Mouse (Mus musculus) monocyte, adult 59 days (primary cell): Measurements from ENCODE around the gene Vmn1r195. TPM values are rescaled to one million over a fixed set of nuclear protein-coding genes. Genes with fewer than 3 reads are reported as not detected.

Source experiments
- total RNA-seq, 2 experiments: library from RNA; stranded (reverse); gene quantifications; one replicate each; pipeline ENCODE4 v1.2.4; 2023

Gene Vmn1r195
- not detected for total RNA-seq

GRCm38 (mm10) chr13:22270222-22270621, at the start of gene Vmn1r195:
TSS of gene Vmn1r195 (plus strand) at chr13:22270522.

DNA sequence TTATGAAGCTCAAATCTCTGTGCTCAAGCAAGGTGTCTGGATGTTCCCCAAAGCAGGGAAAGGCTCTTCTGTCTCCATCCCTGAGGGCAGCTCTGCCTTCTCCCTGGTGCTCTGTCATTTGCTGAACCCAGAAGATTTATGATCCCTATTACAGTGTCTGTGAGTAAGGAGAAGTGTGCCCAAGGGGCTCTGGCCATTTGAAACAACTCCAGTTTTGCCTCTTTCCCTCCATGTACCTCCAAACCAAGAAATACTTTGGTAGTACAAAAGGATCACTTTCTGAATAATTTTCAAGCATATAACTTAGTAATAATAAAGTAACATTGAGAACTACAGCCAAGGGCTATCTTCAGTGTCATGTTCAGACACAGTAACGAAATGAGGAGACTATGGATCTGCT, 47.3 kb upstream of the Vmn1r195 start, which contains the start of gene Vmn1r193:
Gene Vmn1r193, minus strand, starts transcription at position 101 of the 400 bp plus-strand sequence.

GRCm38 (mm10) chr13:22243915-22244314, 26.4 kb upstream of the Vmn1r195 start, which contains the start of gene Vmn1r194:
TSS of gene Vmn1r194 (plus strand) at chr13:22244215.

GRCm38 (mm10) chr13:22289620-22290019, 19.3 kb downstream of the Vmn1r195 start, which contains the start of gene Vmn1r196:
TSS of gene Vmn1r196 (plus strand) at chr13:22289920.

GRCm38 (mm10) chr13:22324289-22324688, 54.0 kb downstream of the Vmn1r195 start, which contains the start of gene Vmn1r197:
TSS of gene Vmn1r197 (plus strand) at chr13:22324589.

Other genes with a start within 250 kb of the Vmn1r195 start
- gene Hist1h2ah, start 235.0 kb upstream of the Vmn1r195 start, total RNA-seq = 10 to 100 TPM in 1 of 2 experiments, 1 to 10 TPM in 1; 6.2 to 21.1 TPM
- gene Hist1h2bk, start 234.7 kb upstream of the Vmn1r195 start, total RNA-seq = 10 to 100 TPM; 41.1 to 44.2 TPM
- 100 to 1,000 TPM in 1 of 2 experiments, 10 to 100 TPM in 1; 97.7 to 127 TPM for gene Hist1h4i, start 229.2 kb upstream of the Vmn1r195 start, total RNA-seq
- gene Hist1h2ag, start 227.6 kb upstream of the Vmn1r195 start, total RNA-seq = 10 to 100 TPM; 48.0 to 57.6 TPM
- gene Hist1h2bj, start 227.3 kb upstream of the Vmn1r195 start, total RNA-seq = 10 to 100 TPM; 87.4 to 91.5 TPM
- not detected for gene Vmn1r188, start 186.1 kb upstream of the Vmn1r195 start, total RNA-seq
- gene Vmn1r189, start 164.7 kb upstream of the Vmn1r195 start, total RNA-seq = not detected
- not detected for gene Vmn1r191, start 86.6 kb upstream of the Vmn1r195 start, total RNA-seq
- not detected for gene Vmn1r192, start 79.4 kb upstream of the Vmn1r195 start, total RNA-seq
- gene Vmn1r193, start 47.4 kb upstream of the Vmn1r195 start, total RNA-seq = not detected
- gene Vmn1r194, start 26.3 kb upstream of the Vmn1r195 start, total RNA-seq = not detected
- not detected for gene Vmn1r196, start 19.4 kb downstream of the Vmn1r195 start, total RNA-seq
- not detected for gene Vmn1r197, start 54.1 kb downstream of the Vmn1r195 start, total RNA-seq
- not detected for gene Vmn1r198, start 79.8 kb downstream of the Vmn1r195 start, total RNA-seq
- not detected for gene Vmn1r199, start 109.3 kb downstream of the Vmn1r195 start, total RNA-seq
- gene Vmn1r200, start 119.9 kb downstream of the Vmn1r195 start, total RNA-seq = not detected
- not detected for gene Vmn1r201, start 201.4 kb downstream of the Vmn1r195 start, total RNA-seq
- gene Vmn1r202, start 234.9 kb downstream of the Vmn1r195 start, total RNA-seq = not detected
- not detected for gene Vmn1r203, start 247.6 kb downstream of the Vmn1r195 start, total RNA-seq